Mouse (Mus musculus) left cerebral cortex, adult 8-10 months (tissue): Measurements from ENCODE around the gene Rabepk. TPM values are rescaled to one million over a fixed set of nuclear protein-coding genes. Genes with fewer than 3 reads are reported as not detected.
"Not testable (repeated sequence)": the region's sequence is repeated elsewhere in the genome, so short reads cannot be mapped to it uniquely, and the experiment has no call there.

Source experiments
- DNase-seq, 2 experiments: peaks; one replicate each; pipeline ENCODE4 v3.0.0; 2022; ENCODE audit warnings: low spot score in 2 of 2
- total RNA-seq, 4 experiments: library from RNA; stranded (reverse); gene quantifications; 2 replicates each; pipeline ENCODE4 v1.2.4; 2022

The Rabepk gene
- total RNA-seq, 4 experiments from 2014 or later, result 31.8 to 36.6 (median 32.6) TPM

GRCm38 (mm10) chr2:34770049-34770448 is 29.7 kb downstream of the Rabepk start:
- no peak for DNase-seq

GRCm38 (mm10) chr2:34764801-34765200 is 34.9 kb downstream of the Rabepk start:
- no peak for DNase-seq

GRCm38 (mm10) chr2:34762872-34763271 is 36.8 kb downstream of the Rabepk start:
- DNase-seq, result no peak

GRCm38 (mm10) chr2:34762174-34762573 is 37.5 kb downstream of the Rabepk start:
- no peak for DNase-seq

- DNase-seq, result not testable (repeated sequence)
These were observed 38.4 kb downstream of the Rabepk start for GRCm38 (mm10) chr2:34761272-34761671.

- no peak for DNase-seq
These were observed 42.4 kb downstream of the Rabepk start for GRCm38 (mm10) chr2:34757341-34757740.

GRCm38 (mm10) chr2:34754551-34755358 is 45.0 kb downstream of the Rabepk start, which contains the start of gene Gapvd1:
TSS of gene Gapvd1 (minus strand) at chr2:34755232.
- no peak for DNase-seq

GRCm38 (mm10) chr2:34753811-34754550 is 45.7 kb downstream of the Rabepk start:
- peak; percentile 64 to 78 for DNase-seq

- no peak for DNase-seq
These were observed 49.5 kb downstream of the Rabepk start for GRCm38 (mm10) chr2:34750245-34750644.

- no peak for DNase-seq
These were observed 51.2 kb downstream of the Rabepk start for GRCm38 (mm10) chr2:34748479-34748878.

GRCm38 (mm10) chr2:34745673-34746072 is 54.0 kb downstream of the Rabepk start:
- no peak for DNase-seq

GRCm38 (mm10) chr2:34744476-34744875 is 55.2 kb downstream of the Rabepk start:
- no peak for DNase-seq

GRCm38 (mm10) chr2:34742675-34743074 is 57.0 kb downstream of the Rabepk start:
- DNase-seq, result no peak

- no peak for DNase-seq
These were observed 58.1 kb downstream of the Rabepk start for GRCm38 (mm10) chr2:34741390-34742159.

GRCm38 (mm10) chr2:34739684-34740391 is 59.9 kb downstream of the Rabepk start:
- no peak for DNase-seq

GRCm38 (mm10) chr2:34737911-34738310 is 61.8 kb downstream of the Rabepk start:
- no peak for DNase-seq

GRCm38 (mm10) chr2:34736626-34737025 is 63.1 kb downstream of the Rabepk start:
- DNase-seq, result no peak
